Mouse (Mus musculus) C2C12 (cell line): Measurements from ENCODE around the gene Ntrk3. TPM values are rescaled to one million over a fixed set of nuclear protein-coding genes. Genes with fewer than 3 reads are reported as not detected.

ENCODE experiments used
- H3K27me3 ChIP-seq: one replicate; pipeline ENCODE4 v1.6.1; 2011; ENCODE audit not compliant: control insufficient read depth, insufficient read depth, insufficient read length
- H3K36me3 ChIP-seq: one replicate; pipeline ENCODE4 v1.6.1; 2011; ENCODE audit not compliant: control insufficient read depth, insufficient read depth
- H3K4me3 ChIP-seq: one replicate; pipeline ENCODE4 v1.5.1; 2011; ENCODE audit warnings: mild to moderate bottlenecking, control low read depth; ENCODE audit not compliant: poor library complexity, insufficient read depth, severe bottlenecking
- H3K79me2 ChIP-seq: one replicate; pipeline ENCODE4 v1.6.1; 2011; ENCODE audit not compliant: control insufficient read depth, insufficient read depth
- H3K79me3 ChIP-seq: one replicate; pipeline ENCODE4 v1.6.1; 2011; ENCODE audit warnings: low read depth, control low read depth
- H3ac ChIP-seq: one replicate; pipeline ENCODE3; 2011; ENCODE audit warnings: low read depth; ENCODE audit not compliant: control insufficient read depth, insufficient read length
- CEBPB ChIP-seq: IDR thresholded peaks from one replicate; pipeline ENCODE4 v1.6.1; 2011; ENCODE audit warnings: low read depth, mild to moderate bottlenecking, control low read depth, moderate library complexity
- CTCF ChIP-seq: IDR thresholded peaks from one replicate; pipeline ENCODE4 v1.5.1; 2011; ENCODE audit not compliant: control insufficient read depth, insufficient read depth, insufficient read length
- FOSL1 ChIP-seq: IDR thresholded peaks from one replicate; pipeline ENCODE4 v1.8.0; 2011; ENCODE audit warnings: mild to moderate bottlenecking, low read length; ENCODE audit not compliant: poor library complexity, insufficient read depth, severe bottlenecking
- MAX ChIP-seq: IDR thresholded peaks from one replicate; pipeline ENCODE4 v1.6.1; 2011; ENCODE audit warnings: mild to moderate bottlenecking, control low read depth
- MYOD1 ChIP-seq: IDR thresholded peaks from one replicate; pipeline ENCODE4 v1.6.1; 2011; ENCODE audit warnings: low read depth; ENCODE audit not compliant: control insufficient read depth, insufficient read length
- MYOG ChIP-seq: IDR thresholded peaks from one replicate; pipeline ENCODE4 v1.6.1; 2011; ENCODE audit not compliant: control insufficient read depth, insufficient read length; ENCODE audit errors: extremely low read depth
- USF1 ChIP-seq: IDR thresholded peaks from one replicate; pipeline ENCODE4 v1.6.1; 2011; ENCODE audit warnings: low read depth, mild to moderate bottlenecking, control low read depth, moderate library complexity
- polyA plus RNA-seq: library from polyadenylated mRNA; unstranded; fragments of >200 nt; fragmentation: generic; extraction: Trizol; gene quantifications from one replicate; pipeline ENCODE4 v1.2.1, GENCODE M21; 2012; ENCODE audit warnings: missing spikeins

The Ntrk3 gene
- polyA plus RNA-seq, 1 experiment = 0.04 TPM

DNA sequence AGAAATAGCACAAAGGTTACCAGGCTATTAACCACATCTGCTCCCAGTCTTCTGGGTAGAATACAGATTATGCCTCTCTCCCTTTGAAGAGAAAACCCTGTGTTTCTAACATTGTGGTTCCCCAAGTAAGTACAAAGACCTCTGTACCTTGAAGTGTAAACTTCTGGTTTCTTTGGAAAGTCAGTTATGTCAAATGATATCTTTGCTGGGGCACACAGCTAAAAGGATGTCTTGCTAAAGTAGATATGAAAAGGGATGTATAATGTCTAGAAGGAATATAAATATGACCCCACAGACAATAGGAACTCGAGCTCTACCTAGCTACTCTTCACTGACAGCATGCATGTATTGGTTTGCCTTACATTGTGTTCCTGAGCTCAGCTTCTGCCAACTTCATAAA is 44.7 kb downstream of the Ntrk3 start:
- Histone ChIP-seq H3K4me3 (no peak overlapping the region), H3K79me3 (no peaks in the 10 kb centered on the region), H3K27me3 (no peaks in the 10 kb centered on the region), H3K36me3 (no peaks in the 10 kb centered on the region), H3ac (no peak overlapping the region), H3K79me2 (no peaks in the 10 kb centered on the region)
- TF ChIP-seq FOSL1 = no peak
- TF ChIP-seq MYOG = no peak
- no peak for TF ChIP-seq MYOD1
- no peak for TF ChIP-seq CEBPB

DNA sequence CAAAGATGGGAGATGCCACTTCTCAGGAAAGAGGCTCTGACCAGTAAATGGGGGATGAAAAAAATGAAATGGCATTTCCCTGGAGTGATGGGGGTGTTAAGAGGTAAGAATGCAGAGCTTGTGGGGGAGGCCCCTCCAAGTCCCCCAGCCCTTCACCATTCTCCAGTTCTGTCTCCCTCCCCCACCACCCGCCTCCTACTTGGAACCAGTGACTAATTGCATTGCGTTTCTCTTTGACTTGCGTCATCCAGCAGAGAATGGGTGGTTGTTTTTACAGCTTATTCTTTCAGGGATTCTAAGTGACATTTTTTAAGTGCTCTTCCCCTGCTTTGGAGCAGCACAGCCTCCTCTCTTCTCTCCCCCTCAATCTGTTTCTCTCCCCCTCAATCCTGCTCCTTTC is 46.9 kb downstream of the Ntrk3 start:
- no peaks in the 10 kb centered on the region for H3K79me3 ChIP-seq
- TF ChIP-seq MAX (no peak), CEBPB (peak; percentile 28)
- no peaks in the 10 kb centered on the region for H3K27me3 ChIP-seq
- H3K79me2 ChIP-seq = no peaks in the 10 kb centered on the region
- H3K36me3 ChIP-seq = no peaks in the 10 kb centered on the region
- H3ac ChIP-seq = no peak overlapping the region
- H3K4me3 ChIP-seq = no peak overlapping the region

DNA sequence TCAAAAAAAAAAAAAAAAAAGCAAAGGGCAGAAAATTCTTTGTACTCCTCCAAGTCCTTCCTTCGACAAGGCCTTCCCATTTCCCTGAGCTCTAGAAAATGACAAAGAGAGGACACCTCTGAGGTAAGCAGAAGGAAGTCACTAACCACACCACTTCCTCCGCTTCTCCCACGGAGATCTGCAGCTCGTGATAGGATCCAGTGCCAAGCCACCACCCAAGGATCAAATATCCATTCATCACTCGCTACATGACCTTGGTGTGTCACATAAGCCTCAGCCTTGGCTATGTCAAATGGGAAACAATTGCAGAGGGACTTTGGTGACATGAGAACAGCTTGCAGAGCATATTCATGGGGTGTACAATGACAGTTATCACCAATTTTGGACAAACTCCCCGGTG is 52.9 kb downstream of the Ntrk3 start:
- Histone ChIP-seq H3K4me3 (no peak overlapping the region), H3K79me2 (no peaks in the 10 kb centered on the region), H3K27me3 (no peaks in the 10 kb centered on the region), H3ac (no peak overlapping the region), H3K36me3 (no peaks in the 10 kb centered on the region), H3K79me3 (no peaks in the 10 kb centered on the region)
- TF ChIP-seq MYOD1 (no peak), MAX (peak; percentile 24)

DNA sequence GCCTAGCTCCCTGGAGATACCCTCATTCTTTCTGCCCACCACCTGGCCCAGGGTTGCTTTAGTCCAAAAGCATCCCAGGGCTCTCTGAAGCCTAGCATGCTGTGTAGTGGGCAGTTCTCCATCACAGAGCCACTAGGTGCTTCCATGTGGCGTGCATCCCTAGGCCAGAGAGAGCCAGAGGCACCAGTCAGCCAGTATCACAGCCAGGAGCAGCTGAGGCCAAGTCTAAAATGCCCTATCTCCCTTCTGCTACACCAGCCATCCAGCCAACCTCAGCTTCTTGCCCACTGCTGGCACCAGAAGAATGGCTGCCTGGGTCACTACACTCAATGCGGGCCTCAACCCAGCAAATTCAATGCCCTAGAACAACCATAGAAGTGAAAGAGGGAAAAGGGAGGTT is 56.9 kb downstream of the Ntrk3 start:
- Histone ChIP-seq H3K79me2 (no peaks in the 10 kb centered on the region), H3K4me3 (no peak overlapping the region), H3K79me3 (no peaks in the 10 kb centered on the region), H3K36me3 (no peaks in the 10 kb centered on the region), H3ac (no peak overlapping the region), H3K27me3 (no peaks in the 10 kb centered on the region)
- no peak for TF ChIP-seq MYOD1
- no peak for TF ChIP-seq FOSL1

DNA sequence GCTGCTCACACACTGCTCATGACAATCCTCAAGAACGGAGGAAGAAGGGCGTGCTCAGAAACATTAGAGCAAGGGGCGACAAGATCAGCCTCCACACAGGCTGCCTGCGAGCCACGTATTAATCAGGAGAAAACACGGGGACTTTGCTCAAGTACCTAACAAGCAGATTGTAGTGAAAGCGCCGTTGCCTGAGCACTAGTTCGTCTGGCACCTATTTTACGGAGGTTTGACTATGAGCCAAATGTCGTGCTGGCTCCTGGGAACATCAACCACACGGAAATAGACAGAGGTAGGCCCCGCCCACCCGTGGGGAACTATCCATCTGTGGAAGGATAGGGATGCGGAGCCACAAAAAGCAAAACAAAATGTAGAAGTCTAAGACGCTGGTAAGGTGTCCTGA is 68.4 kb downstream of the Ntrk3 start:
- Histone ChIP-seq H3ac (no peak overlapping the region), H3K79me2 (no peaks in the 10 kb centered on the region), H3K4me3 (no peak overlapping the region), H3K36me3 (no peaks in the 10 kb centered on the region), H3K79me3 (no peaks in the 10 kb centered on the region), H3K27me3 (no peaks in the 10 kb centered on the region)
- TF ChIP-seq CEBPB (no peak), MAX (no peak), FOSL1 (no peak), USF1 (no peak), MYOG (no peak), CTCF (no peak), MYOD1 (no peak)

DNA sequence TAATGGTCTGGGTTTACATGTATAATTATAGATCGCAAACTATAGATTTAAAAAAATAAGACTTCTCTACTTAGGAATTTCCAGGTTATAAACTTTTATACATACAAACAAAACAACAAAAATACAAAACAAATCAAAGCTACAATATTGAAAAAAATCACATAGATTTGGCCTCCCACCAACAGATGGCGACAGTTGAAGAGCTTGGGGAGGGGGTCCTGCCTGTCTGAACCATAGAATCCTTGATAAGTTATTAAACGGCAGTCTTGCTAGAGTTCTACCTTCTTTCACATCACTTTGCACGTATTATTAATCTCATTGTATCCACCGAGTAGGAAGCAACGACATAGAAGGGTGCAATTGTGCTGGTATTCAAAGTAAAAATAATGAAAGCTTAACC is 68.9 kb downstream of the Ntrk3 start:
- TF ChIP-seq MYOG = no peak
- no peak for TF ChIP-seq CTCF
- TF ChIP-seq CEBPB = no peak
- no peak for TF ChIP-seq USF1
- TF ChIP-seq FOSL1 = no peak
- no peak for TF ChIP-seq MAX
- TF ChIP-seq MYOD1 = no peak
- no peaks in the 10 kb centered on the region for H3K79me2 ChIP-seq

DNA sequence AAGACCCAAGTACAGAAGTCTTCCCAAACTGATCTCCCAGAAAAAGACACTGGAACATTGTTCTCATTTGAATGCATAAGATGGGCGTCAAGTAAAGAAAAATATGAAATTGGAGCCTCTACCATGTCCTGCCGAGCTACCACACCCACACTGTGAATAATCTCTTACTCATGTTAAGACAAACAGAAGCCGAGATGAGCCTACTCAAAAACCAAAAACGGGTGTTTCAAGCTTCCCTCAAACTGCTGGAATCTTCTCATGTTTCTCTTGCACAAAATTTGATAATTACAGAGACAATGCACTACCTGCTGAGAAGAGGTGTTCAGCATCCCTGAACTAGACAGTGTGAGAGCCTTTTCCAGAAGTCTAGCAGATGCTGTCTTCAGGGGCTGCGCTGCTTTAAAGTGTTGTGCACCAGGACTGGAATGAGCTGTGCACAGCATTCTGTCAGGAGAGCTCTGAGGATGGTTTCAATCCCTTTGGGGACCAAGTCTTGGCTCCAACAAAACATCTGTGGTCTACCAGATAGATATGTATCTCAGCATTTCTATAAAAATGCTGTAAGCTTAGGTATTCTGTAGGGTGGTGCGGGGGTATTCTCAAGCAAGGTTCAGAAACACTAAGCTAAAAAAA is 69.7 kb downstream of the Ntrk3 start:
- Histone ChIP-seq H3K79me2 (no peaks in the 10 kb centered on the region), H3K79me3 (no peaks in the 10 kb centered on the region), H3ac (no peak overlapping the region), H3K27me3 (no peaks in the 10 kb centered on the region), H3K4me3 (no peak overlapping the region), H3K36me3 (no peaks in the 10 kb centered on the region)
- TF ChIP-seq MAX (no peak), CEBPB (no peak), FOSL1 (peak; percentile 23)

More for the DNA sequence above, 68.9 kb downstream of the Ntrk3 start:
- H3K27me3 ChIP-seq = no peaks in the 10 kb centered on the region
- no peaks in the 10 kb centered on the region for H3K79me3 ChIP-seq
- no peak overlapping the region for H3K4me3 ChIP-seq
- H3ac ChIP-seq = no peak overlapping the region
- H3K36me3 ChIP-seq = no peaks in the 10 kb centered on the region
